Mouse (Mus musculus) liver, postnatal 0 days (tissue): ENCODE results near the gene Cgref1. TPM values are rescaled to one million over a fixed set of nuclear protein-coding genes. Genes with fewer than 3 reads are reported as not detected.

Experiments
- ATAC-seq: fragments of 200-750 bp; cut with Nextera tagmentation; 2 replicates; pipeline ENCODE4 v1.8.0; 2017; ENCODE audit warnings: mild to moderate bottlenecking, moderate library complexity
- DNase-seq: peaks from one replicate; pipeline ENCODE4 v3.0.0-alpha.2; 2016
- H3K27ac ChIP-seq: fragments of 300-500 bp; sonication (generic); 2 replicates; pipeline ENCODE4 v1.5.1; 2014; ENCODE audit warnings: antibody characterized with exemption, moderate library complexity, mild to moderate bottlenecking, low read depth
- H3K27me3 ChIP-seq: fragments of 300-500 bp; sonication (generic); 2 replicates; pipeline ENCODE4 v1.6.1; 2014; ENCODE audit warnings: low read length, control low read depth, mixed read lengths; ENCODE audit not compliant: insufficient read depth
- H3K36me3 ChIP-seq: fragments of 300-500 bp; sonication (generic); replicated peaks from 2 replicates; pipeline ENCODE4 v1.6.1; 2014; ENCODE audit warnings: mild to moderate bottlenecking, control low read depth, low read length, moderate library complexity, mixed read lengths; ENCODE audit not compliant: insufficient read depth
- H3K4me1 ChIP-seq: fragments of 300-500 bp; sonication (generic); 2 replicates; pipeline ENCODE4 v1.6.1; 2014; ENCODE audit warnings: antibody characterized with exemption, mild to moderate bottlenecking, control low read depth; ENCODE audit not compliant: insufficient read depth
- H3K4me2 ChIP-seq: fragments of 300-500 bp; sonication (generic); 2 replicates; pipeline ENCODE4 v1.6.1; 2014; ENCODE audit warnings: low read depth, mild to moderate bottlenecking, low read length, moderate library complexity, mixed read lengths
- H3K4me3 ChIP-seq: fragments of 300-500 bp; sonication (generic); 2 replicates; pipeline ENCODE4 v1.5.1; 2014; ENCODE audit warnings: low read depth, low read length
- H3K9ac ChIP-seq: fragments of 300-500 bp; sonication (generic); replicated peaks from 2 replicates; pipeline ENCODE4 v1.6.1; 2014; ENCODE audit warnings: mild to moderate bottlenecking, moderate library complexity
- H3K9me3 ChIP-seq: fragments of 300-500 bp; sonication (generic); 2 replicates; pipeline ENCODE4 v1.6.1; 2016; ENCODE audit warnings: mild to moderate bottlenecking, control low read depth, low read length, mixed read lengths
- CTCF ChIP-seq: sonication (generic); IDR thresholded peaks from 2 replicates; pipeline ENCODE4 v1.5.1; 2016; ENCODE audit warnings: antibody characterized with exemption, low read depth
- EP300 ChIP-seq: IDR thresholded peaks from 2 replicates; pipeline ENCODE4 v1.6.1; 2016; ENCODE audit warnings: antibody characterized with exemption, low read depth, mild to moderate bottlenecking
- WGBS: fragments of 180-500 bp; shearing (Covaris S2); extraction: QIAGEN DNeasy Blood & Tissue Kit; methylation state at CpG from one replicate; pipeline ENCODE4 v1.1.7; 2014; ENCODE audit not compliant: insufficient replicate concordance; 5-methylcytosine and 5-hydroxymethylcytosine counted together
- polyA plus RNA-seq: library from polyadenylated mRNA; unstranded; fragments of >200 nt; fragmentation: Nextera tagmentation; extraction: Ambion mirVana; gene quantifications from 2 replicates; pipeline ENCODE4 v1.2.1, GENCODE M21; 2015

The Cgref1 gene
- polyA plus RNA-seq, 1 experiment from 2014 or later = 18.7 TPM

DNA sequence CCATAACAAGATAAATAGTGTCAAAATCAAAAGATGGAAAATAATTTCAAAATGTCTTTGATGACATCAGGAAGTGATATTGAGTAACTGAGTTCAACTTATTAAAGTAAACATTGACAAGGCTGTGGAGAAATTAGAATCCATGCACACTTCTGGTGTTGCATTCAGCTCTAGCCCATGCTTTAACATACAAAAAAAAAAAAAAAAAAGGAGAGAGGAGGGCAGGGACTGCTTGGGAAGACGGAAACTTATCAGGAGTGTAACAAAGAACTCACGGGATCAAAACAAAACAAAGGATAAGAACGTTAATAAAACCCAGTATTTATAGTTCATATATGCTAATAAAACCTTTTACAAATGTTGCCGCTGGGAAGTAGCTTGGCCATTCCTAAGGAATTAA, 59.2 kb downstream of the Cgref1 start:
- Histone ChIP-seq H3K4me1 (peaks cover 19% of the 10 kb centered on the region), H3K9ac (no peak overlapping the region), H3K27me3 (no peaks in the 10 kb centered on the region), H3K9me3 (no peaks in the 10 kb centered on the region), H3K4me3 (no peak overlapping the region), H3K27ac (peak overlapping the region; percentile 97; the same call in 1 of the 2 replicates), H3K4me2 (peak overlapping the region; percentile 96), H3K36me3 (0 out of 2 replicates have a peak, but pooled peaks cover 2% of the 10 kb centered on the region)
- DNase-seq = no peak
- WGBS = 60% methylated on average over 4 of the region's 4 CpGs
- no peak for ATAC-seq
- TF ChIP-seq CTCF (no peak), EP300 (no peak)

Other genes with a start within 250 kb of the Cgref1 start
- 0.05 TPM in 1 of 2 replicates, not detected in the other for gene Dpysl5, start 234.0 kb downstream of the Cgref1 start, polyA plus RNA-seq
- 7.4 and 8.0 TPM in 2 replicates for gene Mapre3, start 130.9 kb downstream of the Cgref1 start, polyA plus RNA-seq
- gene Tmem214, start 77.6 kb downstream of the Cgref1 start, polyA plus RNA-seq = 32.1 and 33.0 TPM in 2 replicates
- 3.1 and 3.2 TPM in 2 replicates for gene Agbl5, start 56.9 kb downstream of the Cgref1 start, polyA plus RNA-seq
- 263 and 277 TPM in 2 replicates for gene Ost4, start 37.8 kb downstream of the Cgref1 start, polyA plus RNA-seq
- gene Emilin1, start 32.2 kb downstream of the Cgref1 start, polyA plus RNA-seq = 25.3 and 30.9 TPM in 2 replicates
- 56.9 and 57.7 TPM in 2 replicates for gene Khk, start 24.2 kb downstream of the Cgref1 start, polyA plus RNA-seq
- gene Preb, start 14.8 kb upstream of the Cgref1 start, polyA plus RNA-seq = 79.2 and 80.6 TPM in 2 replicates
- gene Tcf23, start 23.1 kb upstream of the Cgref1 start, polyA plus RNA-seq = 0.05 TPM in 1 of 2 replicates, not detected in the other
- 162 and 169 TPM in 2 replicates for gene Atraid, start 102.7 kb upstream of the Cgref1 start, polyA plus RNA-seq
- 3.1 and 3.7 TPM in 2 replicates for gene Slc5a6, start 103.3 kb upstream of the Cgref1 start, polyA plus RNA-seq
- 3.1 and 4.2 TPM in 2 replicates for gene Cad, start 109.2 kb upstream of the Cgref1 start, polyA plus RNA-seq
- gene Dnajc5g, start 160.7 kb upstream of the Cgref1 start, polyA plus RNA-seq = not detected in 2 replicates
- 0.24 and 0.72 TPM in 2 replicates for gene Slc30a3, start 162.6 kb upstream of the Cgref1 start, polyA plus RNA-seq
- gene Trim54, start 171.1 kb upstream of the Cgref1 start, polyA plus RNA-seq = 0.12 and 0.86 TPM in 2 replicates
- not detected in 2 replicates for gene Ucn, start 193.2 kb upstream of the Cgref1 start, polyA plus RNA-seq
- gene Mpv17, start 208.7 kb upstream of the Cgref1 start, polyA plus RNA-seq = 16.5 and 17.6 TPM in 2 replicates
- gene Gm29609, start 234.3 kb upstream of the Cgref1 start, polyA plus RNA-seq = 0.21 and 0.59 TPM in 2 replicates
- 15.0 and 16.8 TPM in 2 replicates for gene Gtf3c2, start 234.6 kb upstream of the Cgref1 start, polyA plus RNA-seq
- gene Snx17, start 247.6 kb upstream of the Cgref1 start, polyA plus RNA-seq = 29.4 and 29.9 TPM in 2 replicates
- 35.5 and 36.8 TPM in 2 replicates for gene Eif2b4, start 247.8 kb upstream of the Cgref1 start, polyA plus RNA-seq